Mouse (Mus musculus): ENCODE measurements around the gene Pan2.
"Not testable (repeated sequence)": the region's sequence is repeated elsewhere in the genome, so short reads cannot be mapped to it uniquely, and the experiment has no call there.

GRCm38 (mm10) chr10:128332358-128333249 is 29.5 kb downstream of the Pan2 start:
- TF ChIP-seq CTCF (IDR thresholded peaks at IDR 0.05; ENCODE audit: control insufficient read depth, insufficient read depth, low read length); POLR2A (IDR thresholded peaks at IDR 0.05; ENCODE audit: borderline replicate concordance, control insufficient read depth, low read depth, low read length): not testable (repeated sequence)

Data from bone marrow, adult 2 months (tissue).